Mouse (Mus musculus): ENCODE data around the gene Pan2. TPM values are rescaled to one million over a fixed set of nuclear protein-coding genes. Genes with fewer than 3 reads are reported as not detected.
"Not testable (repeated sequence)": the region's sequence is repeated elsewhere in the genome, so short reads cannot be mapped to it uniquely, and the experiment has no call there.

Pan2 gene
- total RNA-seq, 2 experiments from 2014 or later: 7.4 to 8.2 TPM

- DNase-seq: no peak
- intact Hi-C loops (cut with DNase I; ENCODE audit: low total_unique reads): no loop called here
Measured at GRCm38 (mm10) chr10:128327610-128328009, 24.5 kb downstream of the Pan2 start.

GRCm38 (mm10) chr10:128332358-128333249 lies 29.5 kb downstream of the Pan2 start:
- not testable (repeated sequence) for DNase-seq
- intact Hi-C loops (cut with DNase I; ENCODE audit: low total_unique reads): loop anchor here (5.0 kb wide), 1 partner anchor 125 kb away; the partner anchor contains the start of gene Smarcc2

GRCm38 (mm10) chr10:128335582-128335981 lies 32.4 kb downstream of the Pan2 start:
- peak; percentile 73 for DNase-seq
- intact Hi-C loops (cut with DNase I; ENCODE audit: low total_unique reads): no loop called here

GRCm38 (mm10) chr10:128336195-128336594 lies 33.1 kb downstream of the Pan2 start:
- intact Hi-C loops (cut with DNase I; ENCODE audit: low total_unique reads): no loop called here
- no peak for DNase-seq

- no peak for DNase-seq
- intact Hi-C loops (cut with DNase I; ENCODE audit: low total_unique reads): no loop called here
Measured at GRCm38 (mm10) chr10:128336597-128336996, 33.5 kb downstream of the Pan2 start.

- peak; percentile 98 for DNase-seq
- intact Hi-C loops (cut with DNase I; ENCODE audit: low total_unique reads): no loop called here
Measured at GRCm38 (mm10) chr10:128337306-128338181, 34.4 kb downstream of the Pan2 start, which contains the start of gene Cs. Gene Cs (plus strand): TSS chr10:128337734.

- intact Hi-C loops (cut with DNase I; ENCODE audit: low total_unique reads): no loop called here
- no peak for DNase-seq
Measured at GRCm38 (mm10) chr10:128338415-128338814, 35.3 kb downstream of the Pan2 start.

GRCm38 (mm10) chr10:128338948-128339347 lies 35.8 kb downstream of the Pan2 start:
- intact Hi-C loops (cut with DNase I; ENCODE audit: low total_unique reads): no loop called here
- no peak for DNase-seq

- intact Hi-C loops (cut with DNase I; ENCODE audit: low total_unique reads): no loop called here
Measured at GRCm38 (mm10) chr10:128340257-128340656, 37.1 kb downstream of the Pan2 start.

GRCm38 (mm10) chr10:128343436-128343835 lies 40.3 kb downstream of the Pan2 start:
- no peak for DNase-seq
- intact Hi-C loops (cut with DNase I; ENCODE audit: low total_unique reads): no loop called here

More at GRCm38 (mm10) chr10:128340257-128340656, 37.1 kb downstream of the Pan2 start:
- no peak for DNase-seq

GRCm38 (mm10) chr10:128344568-128345275 lies 41.6 kb downstream of the Pan2 start:
- intact Hi-C loops (cut with DNase I; ENCODE audit: low total_unique reads): no loop called here

GRCm38 (mm10) chr10:128347541-128347940 lies 44.4 kb downstream of the Pan2 start:
- DNase-seq: no peak
- intact Hi-C loops (cut with DNase I; ENCODE audit: low total_unique reads): no loop called here

More at GRCm38 (mm10) chr10:128344568-128345275, 41.6 kb downstream of the Pan2 start:
- peak; percentile 78 for DNase-seq

- DNase-seq: peak; percentile 49
- intact Hi-C loops (cut with DNase I; ENCODE audit: low total_unique reads): no loop called here
Measured at GRCm38 (mm10) chr10:128358796-128359195, 55.7 kb downstream of the Pan2 start.

- intact Hi-C loops (cut with DNase I; ENCODE audit: low total_unique reads): no loop called here
- no peak for DNase-seq
Measured at GRCm38 (mm10) chr10:128359226-128359625, 56.1 kb downstream of the Pan2 start.

GRCm38 (mm10) chr10:128361836-128362235 lies 58.7 kb downstream of the Pan2 start:
- intact Hi-C loops (cut with DNase I; ENCODE audit: low total_unique reads): no loop called here
- DNase-seq: no peak

- intact Hi-C loops (cut with DNase I; ENCODE audit: low total_unique reads): no loop called here
Measured at GRCm38 (mm10) chr10:128362568-128362967, 59.4 kb downstream of the Pan2 start.

GRCm38 (mm10) chr10:128367899-128368401 lies 64.8 kb downstream of the Pan2 start:
- intact Hi-C loops (cut with DNase I; ENCODE audit: low total_unique reads): loop anchor here (5.0 kb wide), 1 partner anchor 89 kb away; the partner anchor contains the start of gene Smarcc2
- no peak for DNase-seq

More at GRCm38 (mm10) chr10:128362568-128362967, 59.4 kb downstream of the Pan2 start:
- no peak for DNase-seq

- intact Hi-C loops (cut with DNase I; ENCODE audit: low total_unique reads): loop anchor here (5.0 kb wide), 1 partner anchor 89 kb away; the partner anchor contains the start of gene Smarcc2
- DNase-seq: peak; percentile 93
Measured at GRCm38 (mm10) chr10:128368402-128369217, 65.5 kb downstream of the Pan2 start, which contains the start of gene Coq10a. Gene Coq10a (minus strand): TSS chr10:128368997.

Measured in gastrocnemius, postnatal 14 days (tissue).